Mouse (Mus musculus) cortical plate, adult 2 months (tissue): ENCODE results near the gene Ffar4.

Experiments used
- CTCF ChIP-seq: fragments of 200-500 bp; IDR thresholded peaks from 2 replicates; pipeline ENCODE4 v1.5.1; 2011; ENCODE audit warnings: mild to moderate bottlenecking, control low read depth, low read length; ENCODE audit not compliant: insufficient read depth; ENCODE audit errors: extremely low read depth
- POLR2A ChIP-seq: fragments of 200-500 bp; IDR thresholded peaks from 2 replicates; pipeline ENCODE4 v1.6.1; 2011; ENCODE audit warnings: mild to moderate bottlenecking, low read length, control low read depth; ENCODE audit not compliant: insufficient read depth; ENCODE audit errors: extremely low read depth

GRCm38 (mm10) chr19:38096231-38096630 is 640 bp upstream of the Ffar4 start:
- TF ChIP-seq POLR2A (no peak), CTCF (no peak)
